Mouse (Mus musculus) left cerebral cortex, postnatal 4 days (tissue): ENCODE results near the gene Slfn8. TPM values are rescaled to one million over a fixed set of nuclear protein-coding genes. Genes with fewer than 3 reads are reported as not detected.

Experiments
- microRNA-seq: library from miRNA; unstranded; fragments of <30 nt; microRNA quantifications from one replicate; pipeline ENCODE4 v1.2.0, GENCODE M21; 2022
- total RNA-seq, 2 experiments: library from RNA; stranded (reverse); gene quantifications; 2 replicates each; pipeline ENCODE4 v1.2.3; 2021

The Slfn8 gene
- total RNA-seq, 2 experiments from 2014 or later = 0.12 TPM; not detected in 1

Small RNA genes within 50 kb of the gene (microRNA-seq; reads per million reads assigned to microRNA genes)
- gene Gm27598 = not detected
- not detected for gene Mir7679

Other genes with a start within 250 kb of the Slfn8 start
- gene Lig3, start 239.7 kb downstream of the Slfn8 start, total RNA-seq = 10 to 100 TPM; 41.4 to 43.5 TPM
- gene Rffl, start 149.6 kb downstream of the Slfn8 start, total RNA-seq = 1 to 10 TPM; 2.7 to 3.0 TPM
- 10 to 100 TPM; 12.1 to 12.5 TPM for gene Rad51d, start 130.2 kb downstream of the Slfn8 start, total RNA-seq
- not detected for gene Fndc8, start 128.7 kb downstream of the Slfn8 start, total RNA-seq
- 10 to 100 TPM; 50.0 to 51.3 TPM for gene Nle1, start 112.4 kb downstream of the Slfn8 start, total RNA-seq
- 1 to 10 TPM; 4.2 to 4.8 TPM for gene Unc45b, start 110.3 kb downstream of the Slfn8 start, total RNA-seq
- gene Slfn5, start 69.5 kb downstream of the Slfn8 start, total RNA-seq = 1 to 10 TPM; 2.6 to 4.2 TPM
- gene Slfn9, start 29.0 kb downstream of the Slfn8 start, total RNA-seq = 1 to 10 TPM; 1.2 to 1.8 TPM
- under 1 TPM; 0.42 to 0.68 TPM for gene Slfn2, start 44.3 kb upstream of the Slfn8 start, total RNA-seq
- not detected for gene Slfn1, start 96.0 kb upstream of the Slfn8 start, total RNA-seq
- under 1 TPM in 1 of 2 experiments, not detected in 1; 0.18 TPM for gene Slfn4, start 154.4 kb upstream of the Slfn8 start, total RNA-seq
- gene Slfn3, start 170.5 kb upstream of the Slfn8 start, total RNA-seq = under 1 TPM; 0.26 to 0.50 TPM